Mouse (Mus musculus) kidney, adult 18-20 months (tissue): Measurements from ENCODE around the gene Ugt1a5.
A peak's percentile ranks its signal among the peaks of the same experiment; 100 is the strongest.
"Not testable (repeated sequence)": the region's sequence is repeated elsewhere in the genome, so short reads cannot be mapped to it uniquely, and the experiment has no call there.

Experiments
- DNase-seq: peaks from one replicate; pipeline ENCODE4 v3.0.0; 2021

The Ugt1a5 gene

DNA sequence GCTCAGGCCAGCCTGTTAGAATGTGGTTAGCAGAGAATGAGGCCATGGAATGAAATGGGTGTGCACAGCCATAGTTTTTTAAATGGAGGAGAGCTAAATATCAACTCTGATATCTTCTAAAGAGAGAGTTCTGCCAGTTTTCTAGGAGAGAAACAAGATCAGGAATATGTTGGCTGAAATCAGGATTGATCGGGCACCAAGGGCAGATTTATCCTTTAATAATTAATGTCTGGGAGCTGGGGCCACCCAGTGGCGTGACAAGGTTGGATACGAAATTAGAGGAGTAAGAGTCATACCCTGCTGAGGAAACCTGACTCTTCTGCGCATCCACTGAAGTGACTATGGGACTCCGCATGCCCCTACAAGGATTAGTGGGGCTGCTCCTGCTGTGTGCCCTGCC, at the start of gene Ugt1a5:
TSS of gene Ugt1a5 (plus strand) at position 302 of the 400 bp plus-strand sequence.
- no peak for DNase-seq

DNA sequence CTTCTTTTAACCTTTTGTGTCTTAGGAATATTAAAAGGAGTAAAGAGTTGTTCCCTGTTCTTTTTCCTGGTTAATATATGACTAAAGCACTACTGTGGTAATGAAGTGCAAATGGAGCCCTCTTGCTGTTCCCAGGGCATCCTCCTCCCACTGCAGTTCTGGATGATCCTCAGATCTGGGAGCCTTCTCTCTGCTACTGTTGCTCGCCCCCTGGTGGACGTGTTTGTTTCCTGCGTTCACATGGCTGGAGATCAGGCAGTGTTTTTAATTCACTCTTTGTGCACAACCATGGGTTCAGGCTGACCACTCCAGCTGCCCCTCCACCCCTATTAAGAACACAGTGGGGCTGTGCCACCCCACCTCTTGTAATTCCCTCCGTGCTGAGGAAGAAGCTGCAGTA, 45.3 kb upstream of the Ugt1a5 start:
- not testable (repeated sequence) for DNase-seq

DNA sequence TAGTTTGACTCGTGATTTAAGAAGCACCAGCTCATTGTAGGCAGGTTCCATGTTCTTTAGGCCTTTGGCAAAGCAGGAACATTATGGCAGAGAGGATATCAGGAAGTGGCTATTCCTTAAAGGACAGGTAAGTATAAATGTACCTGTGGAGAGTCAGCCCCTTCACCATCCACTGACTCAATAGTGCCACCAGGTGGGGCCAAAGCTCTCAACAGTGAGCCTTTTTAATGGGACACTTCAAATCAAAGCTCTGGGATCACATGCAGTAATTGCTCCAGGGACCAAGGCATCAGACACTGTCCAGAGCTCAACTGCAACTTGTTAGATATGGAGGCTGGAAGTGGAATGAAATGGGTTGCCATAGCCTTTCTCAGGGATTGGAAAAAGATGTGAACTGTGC, 44.3 kb upstream of the Ugt1a5 start:
- peak; percentile 61 for DNase-seq

DNA sequence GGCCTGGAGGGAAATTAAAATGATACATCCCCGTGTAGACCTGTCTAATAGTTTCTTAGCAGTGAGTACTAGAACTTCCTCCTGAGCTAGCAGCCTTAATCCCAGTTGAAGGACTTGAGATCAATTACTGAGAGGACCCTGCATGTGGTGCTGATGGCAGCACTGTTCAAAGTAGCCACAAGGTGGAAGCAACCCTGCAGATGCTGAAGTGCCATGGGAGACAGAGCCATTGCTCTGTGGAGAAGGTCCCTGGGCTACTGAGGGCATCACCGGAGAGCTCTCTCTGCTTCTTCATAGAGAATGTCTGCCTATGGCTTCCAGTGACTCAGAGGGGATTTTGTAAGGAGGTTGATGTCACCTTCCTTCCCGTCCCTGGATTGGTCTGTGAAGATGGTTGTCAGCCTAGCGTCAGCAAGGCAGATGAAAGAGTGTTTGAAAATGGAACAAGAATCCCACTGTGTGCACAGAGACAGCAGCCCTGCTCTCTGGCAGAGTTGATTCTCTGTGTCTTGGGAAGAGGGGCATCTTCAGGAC, 39.9 kb upstream of the Ugt1a5 start:
- DNase-seq, result not testable (repeated sequence)

DNA sequence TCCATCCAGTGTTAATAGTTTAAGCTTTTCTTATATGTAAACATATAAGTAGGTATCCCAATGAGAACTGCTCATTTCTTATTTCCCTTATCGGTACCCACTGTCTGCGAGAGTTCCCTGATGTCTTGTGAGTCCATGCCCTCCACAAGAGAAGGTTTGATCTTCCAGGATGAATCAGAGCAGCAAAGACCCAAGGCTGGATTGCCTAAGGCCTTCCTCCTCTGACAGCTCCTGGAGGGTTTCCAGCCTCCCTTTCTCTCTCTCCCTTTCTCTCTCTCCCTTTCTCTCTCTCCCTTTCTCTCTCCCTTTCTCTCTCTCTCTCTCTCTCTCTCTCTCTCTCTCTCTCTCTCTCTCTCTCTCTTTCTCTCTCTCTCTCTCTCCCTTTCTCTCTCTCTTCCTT, 36.7 kb upstream of the Ugt1a5 start:
- not testable (repeated sequence) for DNase-seq

DNA sequence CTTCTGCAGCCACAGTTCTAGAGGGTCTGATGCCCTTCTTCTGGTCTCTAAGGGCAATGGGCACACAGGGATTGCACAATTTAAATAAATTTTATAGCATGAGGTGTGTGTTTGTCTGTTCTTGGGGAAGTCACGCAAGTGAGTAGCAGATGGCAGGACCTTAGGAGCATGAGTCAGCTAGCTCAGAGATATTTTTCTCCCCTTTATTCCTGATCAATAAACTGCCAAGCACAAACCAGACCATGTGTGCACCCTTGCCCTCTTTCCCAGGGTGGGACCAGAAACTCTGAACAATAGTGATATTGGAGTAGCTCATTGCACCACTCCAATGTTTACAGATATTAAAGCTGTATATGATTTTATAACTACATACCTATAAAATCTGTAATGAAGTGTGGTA, 35.6 kb upstream of the Ugt1a5 start:
- DNase-seq, result not testable (repeated sequence)

DNA sequence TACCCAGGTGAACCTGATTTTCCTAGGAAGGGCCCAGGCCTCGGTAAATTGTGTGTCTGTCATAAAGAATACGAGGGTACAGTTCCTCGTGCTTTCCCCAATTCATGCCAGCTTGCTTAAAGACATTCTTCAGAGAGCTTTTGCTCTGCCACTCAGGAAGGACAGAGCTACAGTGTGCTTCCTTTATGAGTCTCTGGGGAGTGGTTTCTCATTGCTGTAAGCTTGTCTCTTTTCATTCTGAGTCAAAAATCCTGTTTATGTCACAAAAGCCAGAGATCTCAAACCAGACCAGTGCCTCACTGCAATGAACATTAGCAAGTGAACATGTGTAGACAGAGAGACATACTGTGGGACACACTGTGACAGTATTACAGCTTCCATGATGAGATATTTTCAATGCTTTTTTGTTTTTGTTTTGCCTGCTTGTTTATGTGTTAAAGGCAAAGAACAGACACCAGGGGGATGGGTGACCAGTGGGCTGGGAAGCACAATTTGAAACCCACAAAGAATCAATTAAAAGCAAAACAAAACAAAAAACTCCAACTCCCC, 31.8 kb upstream of the Ugt1a5 start:
- no peak for DNase-seq

DNA sequence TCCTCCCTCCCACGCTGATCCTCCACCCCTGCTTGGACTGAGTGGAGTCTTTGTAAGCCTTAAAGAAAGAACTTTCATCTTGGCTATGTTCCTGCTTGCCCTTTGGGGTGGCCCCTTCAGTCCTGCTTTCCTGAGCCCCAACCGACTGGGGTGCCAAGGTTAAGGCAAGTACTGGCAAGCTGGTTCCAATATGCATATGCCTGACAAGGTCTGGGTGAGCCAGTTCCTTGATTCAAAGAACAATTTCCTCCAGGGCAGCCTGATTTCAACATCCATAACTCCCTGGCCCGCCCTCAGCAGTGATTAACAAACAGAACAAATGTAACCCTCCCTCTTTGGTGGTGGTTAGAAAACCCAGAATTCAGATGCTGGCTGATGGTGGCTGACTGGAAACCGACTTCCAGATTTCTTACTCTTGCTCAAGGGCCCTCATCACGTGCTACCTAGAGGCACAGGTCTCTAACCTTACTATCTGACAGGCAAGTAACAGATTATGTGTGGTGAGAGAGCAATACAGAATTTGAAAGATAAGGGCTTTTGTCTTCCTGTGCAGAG, 31.3 kb upstream of the Ugt1a5 start, which contains the start of gene Ugt1a6a:
TSS of gene Ugt1a6a (plus strand) at position 353 of the 555 bp plus-strand sequence.
- peak; percentile 42 for DNase-seq

DNA sequence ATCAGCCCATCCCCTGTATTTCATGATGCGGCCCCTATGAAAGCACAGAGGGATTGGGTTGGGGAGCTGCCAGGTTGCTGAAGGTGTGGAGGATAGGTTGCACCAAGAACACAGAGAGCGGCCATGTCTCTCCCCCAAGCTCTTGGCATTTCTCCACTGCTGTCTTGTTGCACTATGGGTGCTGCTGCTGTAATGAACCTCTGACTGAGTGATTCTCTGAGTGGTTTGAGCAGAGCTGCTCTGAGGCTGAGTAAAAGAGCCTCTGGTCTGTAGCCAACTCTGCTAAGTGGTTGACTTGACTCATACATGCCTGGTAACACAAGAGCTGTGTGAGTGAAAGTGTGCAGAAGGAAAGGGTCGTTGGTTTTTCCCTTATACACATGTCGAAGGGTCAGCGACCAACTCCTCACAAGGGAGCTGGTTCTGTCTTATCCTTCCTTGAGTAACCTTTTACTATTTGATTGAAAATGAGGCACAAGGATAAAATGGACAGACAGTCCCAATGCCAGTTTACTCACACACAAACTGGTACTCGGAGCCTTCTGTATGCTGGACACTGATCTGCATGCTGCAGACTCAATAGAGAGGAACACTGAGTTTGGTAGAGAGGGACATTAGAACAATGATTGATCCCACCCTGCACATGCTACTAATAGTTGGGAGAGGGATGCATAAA, 30.4 kb upstream of the Ugt1a5 start:
- not testable (repeated sequence) for DNase-seq

DNA sequence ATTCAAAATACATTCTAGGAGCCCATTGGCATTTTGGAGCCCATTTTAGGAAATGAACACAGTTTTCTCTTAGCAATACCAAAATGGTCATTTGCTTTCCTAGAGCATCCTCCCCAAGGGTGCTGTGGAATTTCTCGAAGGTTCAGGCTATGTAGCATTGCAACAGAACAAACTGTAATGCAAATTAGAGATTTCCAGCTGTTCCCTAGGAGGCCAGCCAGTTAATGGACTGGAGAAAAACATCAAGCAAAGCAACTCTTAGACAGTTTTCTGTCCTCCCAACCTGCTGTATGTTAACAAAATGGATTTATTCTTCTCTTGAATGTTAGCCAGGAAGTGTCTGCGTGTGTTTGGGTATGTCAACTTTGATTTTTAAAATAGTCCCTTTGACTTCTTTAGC, 29.2 kb upstream of the Ugt1a5 start:
- no peak for DNase-seq

DNA sequence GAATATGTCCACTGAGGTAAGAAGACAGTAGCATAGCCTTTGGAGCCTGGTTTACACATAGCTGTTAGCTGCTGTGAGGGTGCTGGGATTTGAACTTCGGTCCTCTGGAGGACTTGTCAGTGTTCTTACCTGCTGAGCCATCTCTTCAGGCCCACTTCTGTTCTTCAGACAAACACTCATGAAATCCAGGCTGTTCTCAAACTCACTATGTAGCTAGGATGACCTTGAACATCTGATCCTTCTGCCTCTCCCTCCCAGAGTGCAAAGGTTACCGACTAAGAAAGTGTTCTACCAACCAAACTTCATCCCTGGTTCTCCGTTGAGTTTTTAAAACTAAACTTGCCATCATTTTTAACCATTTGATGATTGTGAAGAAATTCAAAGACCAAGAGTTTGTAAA, 28.5 kb upstream of the Ugt1a5 start:
- DNase-seq, result no peak

DNA sequence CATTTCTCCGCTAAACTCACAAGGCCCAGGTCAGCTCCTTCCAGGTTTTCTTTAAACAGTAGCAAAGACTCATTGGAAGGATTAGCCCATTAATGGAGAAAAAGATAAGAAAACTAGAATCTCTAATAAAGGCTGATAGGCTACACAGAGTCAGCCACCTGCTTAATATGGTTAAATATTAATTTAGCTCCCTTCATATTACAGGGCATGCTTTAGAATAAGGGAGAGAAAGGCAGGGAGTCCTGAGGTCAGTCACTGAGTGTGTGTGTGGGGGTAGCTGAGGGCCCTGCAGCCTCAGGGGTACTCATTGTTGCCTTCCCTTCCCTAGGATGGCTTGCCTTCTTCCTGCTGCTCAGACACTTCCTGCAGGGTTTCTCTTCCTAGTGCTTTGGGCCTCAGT, 27.7 kb upstream of the Ugt1a5 start:
- no peak for DNase-seq

DNA sequence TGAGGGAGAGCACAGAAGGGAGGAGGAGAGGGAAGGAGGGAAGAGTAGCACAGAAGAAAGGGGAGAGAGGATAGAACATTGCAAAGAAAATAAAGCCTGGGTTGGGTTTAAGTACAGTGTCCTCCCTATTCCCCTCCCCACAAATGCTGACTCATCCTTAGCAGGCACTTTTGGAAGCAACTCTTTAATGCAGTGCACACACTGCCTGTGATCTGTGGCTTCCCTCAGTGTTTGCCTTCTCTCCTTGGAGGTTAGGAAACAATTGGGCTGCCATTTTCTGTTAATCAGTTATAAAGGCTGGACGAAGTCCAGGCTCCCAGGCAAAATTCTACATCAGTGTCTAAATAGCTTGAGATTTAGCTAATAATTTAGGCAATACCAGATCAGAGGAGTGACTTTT, 25.3 kb upstream of the Ugt1a5 start:
- peak; percentile 64 for DNase-seq

DNA sequence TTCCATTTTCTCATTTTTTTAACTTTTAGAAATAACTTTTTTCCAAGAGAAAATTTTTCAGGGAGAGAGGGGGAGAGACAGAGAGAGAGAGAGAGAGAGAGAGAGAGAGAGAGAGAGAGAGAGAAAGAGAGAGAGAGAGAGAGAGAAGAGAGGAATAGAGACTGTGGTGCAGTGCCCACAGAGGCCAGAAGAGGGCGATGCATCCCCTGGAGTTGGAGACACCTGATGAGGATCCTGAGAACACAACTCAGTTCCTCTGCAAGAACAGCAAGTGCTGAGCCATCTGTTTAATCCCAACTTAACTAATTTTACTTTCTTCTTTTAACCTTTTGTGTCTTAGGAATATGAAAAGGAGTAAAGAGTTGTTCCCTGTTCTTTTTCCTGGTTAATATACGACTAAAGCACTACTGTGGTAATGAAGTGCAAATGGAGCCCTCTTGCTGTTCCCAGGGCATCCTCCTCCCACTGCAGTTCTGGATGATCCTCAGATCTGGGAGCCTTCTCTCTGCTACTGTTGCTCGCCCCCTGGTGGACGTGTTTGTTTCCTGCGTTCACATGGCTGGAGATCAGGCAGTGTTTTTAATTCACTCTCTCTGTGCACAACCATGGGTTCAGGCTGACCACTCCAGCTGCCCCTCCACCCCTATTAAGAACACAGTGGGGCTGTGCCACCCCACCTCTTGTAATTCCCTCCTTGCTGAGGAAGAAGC, 21.7 kb upstream of the Ugt1a5 start:
- DNase-seq, result peak; percentile 73

DNA sequence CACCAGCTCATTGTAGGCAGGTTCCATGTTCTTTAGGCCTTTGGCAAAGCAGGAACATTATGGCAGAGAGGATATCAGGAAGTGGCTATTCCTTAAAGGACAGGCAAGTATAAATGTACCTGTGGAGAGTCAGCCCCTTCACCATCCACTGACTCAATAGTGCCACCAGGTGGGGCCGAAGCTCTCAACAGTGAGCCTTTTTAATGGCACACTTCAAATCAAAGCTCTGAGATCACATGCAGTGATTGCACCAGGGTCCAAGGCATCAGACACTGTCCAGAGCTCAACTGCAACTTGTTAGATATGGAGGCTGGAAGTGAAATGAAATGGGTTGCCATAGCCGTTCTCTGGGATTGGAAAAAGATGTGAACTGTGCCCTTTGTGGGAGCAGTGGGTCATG, 20.5 kb upstream of the Ugt1a5 start:
- DNase-seq, result peak; percentile 42

DNA sequence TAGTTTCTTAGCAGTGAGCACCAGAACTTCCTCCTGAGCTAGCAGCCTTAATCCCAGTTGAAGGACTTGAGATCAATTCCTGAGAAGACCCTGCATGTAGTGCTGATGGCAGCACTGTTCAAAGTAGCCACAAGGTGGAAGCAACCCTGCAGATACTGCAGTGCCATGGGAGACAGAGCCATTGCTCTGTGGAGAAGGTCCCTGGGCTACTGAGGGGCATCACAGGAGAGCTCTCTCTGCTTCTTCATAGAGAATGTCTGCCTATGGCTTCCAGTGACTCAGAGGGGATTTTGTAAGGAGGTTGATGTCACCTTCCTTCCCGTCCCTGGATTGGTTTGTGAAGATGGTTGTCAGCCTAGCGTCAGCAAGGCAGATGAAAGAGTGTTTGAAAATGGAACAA, 15.7 kb upstream of the Ugt1a5 start:
- DNase-seq, result not testable (repeated sequence)

DNA sequence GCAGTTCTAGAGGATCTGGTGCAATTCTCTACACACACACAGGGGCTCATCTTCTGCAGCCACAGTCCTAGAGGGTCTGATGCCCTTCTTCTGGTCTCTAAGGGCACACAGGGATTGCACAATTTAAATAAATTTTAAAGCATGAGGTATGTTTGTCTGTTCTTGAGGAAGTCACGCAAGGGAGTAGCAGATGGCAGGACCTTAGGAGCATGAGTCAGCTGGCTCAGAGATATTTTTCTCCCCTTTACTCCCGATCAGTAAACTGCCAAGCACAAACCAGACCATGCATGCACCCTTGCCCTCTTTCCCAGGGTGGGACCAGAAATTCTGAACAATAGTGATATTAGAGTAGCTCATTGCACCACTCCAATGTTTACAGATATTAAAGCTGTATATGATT, 7.4 kb upstream of the Ugt1a5 start:
- no peak for DNase-seq

DNA sequence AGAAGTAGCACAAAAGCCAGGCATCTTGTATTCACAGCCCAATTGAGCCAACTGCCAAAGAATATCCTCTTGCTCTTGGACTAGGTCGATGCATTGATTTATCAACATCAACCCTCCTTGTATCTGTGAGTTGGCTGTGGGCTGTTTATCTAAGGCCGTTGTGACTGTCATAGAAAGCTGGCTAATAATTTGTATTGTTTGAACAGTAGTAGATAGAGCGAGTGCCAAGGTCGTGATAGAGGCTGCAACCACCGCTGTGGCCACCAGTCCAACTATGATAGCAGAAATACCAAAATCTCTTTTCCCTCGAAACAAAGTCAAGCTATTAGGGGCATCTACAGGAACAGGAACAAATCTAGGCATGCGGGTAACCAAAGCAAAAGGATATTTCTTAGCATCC, 6.4 kb downstream of the Ugt1a5 start:
- not testable (repeated sequence) for DNase-seq

DNA sequence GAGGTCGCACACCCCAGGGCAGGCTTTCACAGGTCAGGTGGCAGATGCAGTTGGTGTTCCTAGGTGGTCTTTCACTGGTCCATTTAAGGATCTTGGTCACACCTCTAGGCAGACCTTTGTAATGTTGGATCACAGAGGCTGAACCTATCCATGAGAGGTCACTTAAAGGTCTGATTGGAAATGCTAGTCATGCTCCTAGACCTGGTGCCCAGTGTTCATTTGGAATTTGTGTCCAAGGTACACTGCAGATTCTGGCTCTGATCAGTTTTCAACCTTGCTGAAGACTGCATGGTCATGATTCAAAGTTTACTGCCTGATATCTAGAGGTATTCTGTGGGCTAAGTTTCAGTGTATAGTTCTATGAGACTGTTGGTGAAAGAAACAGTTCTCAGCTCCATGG, 13.8 kb downstream of the Ugt1a5 start:
- DNase-seq, result no peak

DNA sequence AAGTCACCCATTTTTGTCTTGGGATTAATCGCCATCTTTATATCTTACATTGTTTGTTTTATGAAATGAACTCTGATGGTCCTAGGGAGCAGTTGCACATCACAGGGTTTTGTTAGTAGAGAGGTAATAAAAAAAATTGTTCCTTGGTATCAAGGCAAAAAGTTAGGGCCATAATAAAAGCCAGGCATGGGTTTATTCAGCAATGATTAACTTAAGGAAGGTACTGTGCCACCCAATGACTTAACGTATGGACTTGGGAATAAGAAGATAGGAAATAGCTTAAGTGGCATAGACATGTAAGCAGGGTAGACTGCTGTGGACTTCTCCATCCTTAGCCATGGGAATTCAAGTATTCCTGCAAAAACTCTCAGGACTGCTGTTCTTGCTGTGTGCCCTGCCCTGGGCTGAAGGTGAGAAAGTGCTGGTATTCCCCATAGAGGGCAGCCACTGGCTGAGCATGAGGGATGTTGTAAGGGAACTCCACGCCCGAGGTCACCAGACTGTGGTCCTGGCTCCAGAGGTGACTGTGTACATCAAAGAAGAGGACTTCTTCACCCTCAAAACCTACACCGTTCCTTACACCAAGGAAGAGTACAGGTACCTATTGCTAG, 20.6 kb downstream of the Ugt1a5 start:
- no peak for DNase-seq

DNA sequence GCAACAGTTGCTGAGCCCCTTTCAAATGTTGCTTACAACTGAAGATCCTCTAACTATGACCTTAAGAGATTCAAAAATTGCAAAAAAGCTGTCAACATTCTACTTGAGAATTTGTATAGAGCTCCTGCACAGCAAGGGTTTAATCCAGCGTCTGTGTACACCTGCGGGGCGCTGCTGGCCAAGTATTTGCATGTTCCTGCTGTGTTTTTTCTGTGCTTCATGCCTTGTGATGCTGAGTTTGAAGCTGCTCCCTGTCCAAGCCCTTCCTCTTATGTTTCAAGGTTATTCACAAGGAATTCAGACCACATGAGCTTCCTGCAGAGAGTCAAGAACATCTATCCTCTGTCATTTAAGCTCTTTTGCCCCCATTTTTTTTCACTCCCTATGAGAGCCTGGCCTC, 26.3 kb downstream of the Ugt1a5 start:
- DNase-seq, result no peak

DNA sequence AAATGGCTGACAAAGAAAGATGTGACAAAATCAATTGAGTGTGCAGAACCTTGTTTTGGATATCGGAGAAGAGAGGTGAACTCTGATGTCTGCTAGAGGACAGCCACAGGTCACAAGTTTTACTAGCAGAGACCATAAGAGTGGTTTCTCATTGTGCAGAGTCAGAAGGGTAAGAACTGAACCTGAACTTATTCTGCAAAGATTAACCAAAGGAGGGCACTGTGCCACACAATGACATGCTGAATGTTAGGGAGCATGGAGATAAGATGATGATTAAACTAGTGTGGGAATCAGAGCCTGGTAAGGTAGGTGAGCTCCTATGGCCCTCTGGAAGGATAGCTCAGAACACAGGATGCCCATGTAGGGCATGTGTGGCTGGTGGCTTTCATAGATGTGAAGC, 29.9 kb downstream of the Ugt1a5 start:
- DNase-seq, result peak; percentile 69

DNA sequence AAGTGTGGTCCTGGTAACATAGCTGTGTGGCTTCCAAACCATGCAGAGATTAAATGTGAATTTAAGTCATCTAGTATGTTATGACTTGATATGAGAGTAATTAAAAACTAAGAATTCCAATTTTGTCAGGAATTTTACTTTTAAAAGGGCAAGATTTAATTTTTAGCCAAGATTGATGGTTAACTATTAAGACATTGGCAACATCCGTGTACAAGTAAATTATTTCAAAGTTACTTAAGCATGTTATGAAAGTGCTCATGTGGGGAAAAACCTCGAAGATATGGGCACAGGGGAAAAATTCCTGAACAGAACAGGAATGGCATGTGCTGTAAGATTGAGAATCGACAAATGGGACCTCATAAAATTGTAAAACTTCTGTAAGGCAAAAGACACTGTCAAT, 31.6 kb downstream of the Ugt1a5 start:
- DNase-seq, result no peak
